Mouse (Mus musculus): ENCODE measurements around the gene Timm22. TPM values are rescaled to one million over a fixed set of nuclear protein-coding genes. Genes with fewer than 3 reads are reported as not detected.

Gene Timm22
- total RNA-seq, 2 experiments from 2014 or later, result 2.3 to 4.2 TPM

Other genes starting within 250 kb of the Timm22 start
- 10.1 and 28.1 TPM in 2 replicates for gene Vps53, start 227.3 kb upstream of the Timm22 start, total RNA-seq (2015; ENCODE audit: low replicate concordance)
- gene Vps53, start 227.3 kb upstream of the Timm22 start, total RNA-seq (2017; ENCODE audit: low replicate concordance), result 6.0 and 7.3 TPM in 2 replicates
- gene Fam57a, start 227.3 kb upstream of the Timm22 start, total RNA-seq (2015; ENCODE audit: low replicate concordance), result 2.2 TPM in 1 of 2 replicates, not detected in the other
- not detected in 2 replicates for gene Fam57a, start 227.3 kb upstream of the Timm22 start, total RNA-seq (2017; ENCODE audit: low replicate concordance)
- gene Dbil5, start 189.3 kb upstream of the Timm22 start, total RNA-seq (2015; ENCODE audit: low replicate concordance), result not detected in 2 replicates
- not detected in 2 replicates for gene Dbil5, start 189.3 kb upstream of the Timm22 start, total RNA-seq (2017; ENCODE audit: low replicate concordance)
- 9.6 and 26.7 TPM in 2 replicates for gene Gemin4, start 189.3 kb upstream of the Timm22 start, total RNA-seq (2015; ENCODE audit: low replicate concordance)
- 1.8 and 3.0 TPM in 2 replicates for gene Gemin4, start 189.3 kb upstream of the Timm22 start, total RNA-seq (2017; ENCODE audit: low replicate concordance)
- 5.8 and 6.7 TPM in 2 replicates for gene Mrm3, start 163.2 kb upstream of the Timm22 start, total RNA-seq (2015; ENCODE audit: low replicate concordance)
- 2.3 and 2.4 TPM in 2 replicates for gene Mrm3, start 163.2 kb upstream of the Timm22 start, total RNA-seq (2017; ENCODE audit: low replicate concordance)
- gene Glod4, start 163.2 kb upstream of the Timm22 start, total RNA-seq (2015; ENCODE audit: low replicate concordance), result 13.7 and 15.9 TPM in 2 replicates
- gene Glod4, start 163.2 kb upstream of the Timm22 start, total RNA-seq (2017; ENCODE audit: low replicate concordance), result 29.1 and 39.9 TPM in 2 replicates
- gene Nxn, start 7.8 kb upstream of the Timm22 start, total RNA-seq (2015; ENCODE audit: low replicate concordance), result 1.4 and 2.1 TPM in 2 replicates
- gene Nxn, start 7.8 kb upstream of the Timm22 start, total RNA-seq (2017; ENCODE audit: low replicate concordance), result 0.98 TPM in 1 of 2 replicates, not detected in the other
- 4.0 and 10.9 TPM in 2 replicates for gene Abr, start 215.4 kb downstream of the Timm22 start, total RNA-seq (2015; ENCODE audit: low replicate concordance)
- gene Abr, start 215.4 kb downstream of the Timm22 start, total RNA-seq (2017; ENCODE audit: low replicate concordance), result 7.0 and 7.7 TPM in 2 replicates